Mouse (Mus musculus) forebrain, embryonic 12.5 days (tissue): Measurements from ENCODE around the gene Tubd1. TPM values are rescaled to one million over a fixed set of nuclear protein-coding genes. Genes with fewer than 3 reads are reported as not detected.

ENCODE experiments used
- ATAC-seq: fragments of 200-750 bp; cut with Nextera tagmentation; 2 replicates; pipeline ENCODE4 v1.8.0; 2017; ENCODE audit warnings: moderate TSS enrichment; ENCODE audit not compliant: low FRiP score
- H3K27ac ChIP-seq: fragments of 300-500 bp; sonication (generic); 2 replicates; pipeline ENCODE4 v1.5.1; 2016; ENCODE audit warnings: mild to moderate bottlenecking
- H3K27me3 ChIP-seq: fragments of 300-500 bp; sonication (generic); 2 replicates; pipeline ENCODE4 v1.6.1; 2016; ENCODE audit warnings: mild to moderate bottlenecking
- H3K36me3 ChIP-seq: fragments of 300-500 bp; sonication (generic); replicated peaks from 2 replicates; pipeline ENCODE4 v1.6.1; 2016; ENCODE audit warnings: mild to moderate bottlenecking
- H3K4me1 ChIP-seq: fragments of 300-500 bp; sonication (generic); 2 replicates; pipeline ENCODE4 v1.6.1; 2016
- H3K4me2 ChIP-seq: fragments of 300-500 bp; sonication (generic); 2 replicates; pipeline ENCODE4 v1.6.1; 2016; ENCODE audit warnings: mild to moderate bottlenecking, moderate library complexity
- H3K4me3 ChIP-seq: fragments of 300-500 bp; sonication (generic); replicated peaks from 2 replicates; pipeline ENCODE4 v1.5.1; 2016; ENCODE audit warnings: mild to moderate bottlenecking
- H3K9ac ChIP-seq: fragments of 300-500 bp; sonication (generic); 2 replicates; pipeline ENCODE4 v1.6.1; 2016; ENCODE audit warnings: mild to moderate bottlenecking
- H3K9me3 ChIP-seq: fragments of 300-500 bp; sonication (generic); 2 replicates; pipeline ENCODE4 v1.6.1; 2016
- WGBS: fragments of 180-500 bp; shearing (Covaris S2); methylation state at CpG from one replicate; pipeline ENCODE4 v1.1.7; 2016; 5-methylcytosine and 5-hydroxymethylcytosine counted together
- polyA plus RNA-seq: library from polyadenylated mRNA; unstranded; fragments of >200 nt; fragmentation: Nextera tagmentation; extraction: Ambion mirVana; gene quantifications from 2 replicates; pipeline ENCODE4 v1.2.1, GENCODE M21; 2016

Gene Tubd1
- polyA plus RNA-seq, 1 experiment from 2014 or later, result 10.7 TPM

DNA sequence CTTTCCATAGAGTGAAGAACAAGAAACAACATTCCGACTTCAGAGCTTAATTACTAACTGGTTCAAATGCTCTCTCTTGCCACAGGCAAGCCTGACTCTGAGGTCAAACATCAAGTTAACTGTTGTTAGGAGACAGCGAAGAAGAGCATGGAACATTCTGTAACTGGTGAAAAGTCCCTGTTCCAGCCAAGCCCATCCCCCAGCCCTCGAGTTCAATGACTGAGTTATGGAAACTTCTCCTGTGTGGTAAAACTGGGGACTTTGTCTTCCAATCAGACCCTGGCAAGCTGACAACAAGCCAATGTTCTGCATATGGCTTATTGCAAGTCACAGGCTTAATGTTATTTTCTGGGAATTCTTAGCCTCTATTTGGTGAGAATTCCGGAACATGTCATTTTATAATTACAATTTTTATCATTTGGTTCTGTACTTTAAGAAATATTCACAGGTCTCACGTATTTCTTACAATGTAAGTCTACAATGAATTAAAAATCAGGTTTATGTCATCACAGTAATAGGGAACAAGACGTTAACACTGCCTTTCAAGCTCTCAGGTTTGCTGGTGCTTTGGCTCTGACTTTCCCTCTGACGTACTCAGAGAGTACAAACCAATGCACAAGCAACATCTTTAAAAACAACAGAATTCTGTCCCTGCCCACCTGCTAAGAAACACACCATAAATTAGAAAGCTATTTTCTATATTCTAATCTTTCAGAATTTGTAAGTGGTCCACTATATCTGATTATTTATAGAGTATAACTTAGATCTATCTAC, 51.6 kb downstream of the Tubd1 start:
- no peak overlapping the region for H3K9ac ChIP-seq
- H3K27me3 ChIP-seq, result no peaks in the 10 kb centered on the region
- no peaks in the 10 kb centered on the region for H3K9me3 ChIP-seq
- no peak overlapping the region for H3K27ac ChIP-seq
- H3K4me2 ChIP-seq, result no peak overlapping the region
- H3K4me1 ChIP-seq, result no peaks in the 10 kb centered on the region; the same call in 1 of the 2 replicates
- no peak for ATAC-seq
- H3K36me3 ChIP-seq, result no peaks in the 10 kb centered on the region
- 89% methylated on average over 7 of the region's 7 CpGs for WGBS
- H3K4me3 ChIP-seq, result no peak overlapping the region

DNA sequence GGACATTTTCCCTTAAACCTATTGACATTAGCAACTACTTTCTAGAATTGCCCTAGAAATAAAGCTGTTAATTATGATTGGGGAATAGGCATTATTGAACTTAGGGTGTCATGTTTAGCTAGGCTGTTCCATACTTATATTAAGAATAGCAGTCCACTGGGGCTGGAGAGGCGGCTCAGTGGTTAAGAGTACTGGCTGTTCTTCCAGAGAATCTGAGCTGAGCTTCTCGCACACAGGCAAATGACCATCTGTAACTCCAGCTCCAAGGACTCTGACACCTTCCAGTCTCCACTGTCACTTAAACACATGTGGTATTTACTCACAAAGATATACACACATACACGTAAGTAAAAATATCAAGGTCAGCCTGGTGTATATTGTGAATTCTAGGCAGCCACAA, 52.2 kb downstream of the Tubd1 start:
- no peaks in the 10 kb centered on the region for H3K27me3 ChIP-seq
- no peaks in the 10 kb centered on the region for H3K36me3 ChIP-seq
- no peak for ATAC-seq

DNA sequence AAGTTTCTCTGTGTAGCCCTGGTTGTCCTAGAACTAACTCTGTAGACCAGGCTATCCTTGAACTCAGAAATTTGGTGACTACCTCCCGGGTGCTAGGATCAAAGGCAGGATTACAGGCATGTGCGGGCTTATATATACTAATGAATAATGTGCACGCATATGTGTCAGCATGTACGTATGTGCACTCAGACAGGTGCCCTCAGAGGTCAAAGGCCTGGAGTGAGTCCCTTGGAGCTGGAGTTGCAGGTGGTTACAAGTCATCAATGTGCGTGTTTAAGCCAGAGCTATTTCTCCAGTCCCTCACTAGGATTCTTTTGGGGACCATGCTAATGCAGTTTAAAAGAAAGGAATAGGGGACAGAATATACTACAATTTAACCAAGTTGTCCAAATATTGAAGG, 53.4 kb downstream of the Tubd1 start:
- no peak for ATAC-seq
- WGBS, result 95% methylated on average over 5 of the region's 5 CpGs
- H3K9ac ChIP-seq, result no peak overlapping the region

More for the DNA sequence above, 52.2 kb downstream of the Tubd1 start:
- H3K27ac ChIP-seq, result no peak overlapping the region
- H3K4me1 ChIP-seq, result no peaks in the 10 kb centered on the region; the same call in 1 of the 2 replicates
- H3K4me2 ChIP-seq, result no peak overlapping the region
- 94% methylated on average over 3 of the region's 3 CpGs for WGBS
- no peak overlapping the region for H3K4me3 ChIP-seq
- no peak overlapping the region for H3K9ac ChIP-seq
- H3K9me3 ChIP-seq, result no peaks in the 10 kb centered on the region

DNA sequence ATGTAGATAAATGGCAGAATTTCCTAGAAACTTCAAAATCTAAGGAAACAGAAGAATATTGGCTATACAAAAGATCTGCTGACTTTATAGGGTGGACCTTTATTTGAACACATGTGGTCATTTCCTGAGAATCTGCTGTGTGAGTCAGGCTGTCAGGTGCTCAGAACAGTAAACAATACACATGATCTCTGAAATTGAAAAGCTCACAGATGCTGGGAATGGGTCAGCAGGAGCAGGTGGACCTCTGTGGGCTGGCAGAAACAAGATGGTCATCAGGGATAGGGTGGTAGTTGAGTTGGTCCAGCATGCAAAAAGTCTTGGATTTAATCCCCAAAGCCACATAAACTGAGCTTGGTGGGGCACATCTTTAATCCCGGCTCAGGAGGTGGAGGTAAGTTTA, 53.8 kb downstream of the Tubd1 start:
- no peak overlapping the region for H3K9ac ChIP-seq
- no peaks in the 10 kb centered on the region for H3K36me3 ChIP-seq
- H3K4me3 ChIP-seq, result no peak overlapping the region
- no peaks in the 10 kb centered on the region for H3K9me3 ChIP-seq
- no peak overlapping the region for H3K4me2 ChIP-seq
- 78% methylated on average over 1 of the region's 1 CpGs for WGBS
- ATAC-seq, result no peak
- H3K27ac ChIP-seq, result no peak overlapping the region
- no peaks in the 10 kb centered on the region for H3K4me1 ChIP-seq
- no peaks in the 10 kb centered on the region for H3K27me3 ChIP-seq

More for the DNA sequence above, 53.4 kb downstream of the Tubd1 start:
- no peaks in the 10 kb centered on the region for H3K27me3 ChIP-seq
- no peaks in the 10 kb centered on the region for H3K36me3 ChIP-seq
- no peaks in the 10 kb centered on the region for H3K9me3 ChIP-seq
- H3K4me3 ChIP-seq, result no peak overlapping the region
- no peak overlapping the region for H3K4me2 ChIP-seq
- no peaks in the 10 kb centered on the region; the same call in 1 of the 2 replicates for H3K4me1 ChIP-seq
- H3K27ac ChIP-seq, result no peak overlapping the region

- H3K27ac ChIP-seq, result no peak overlapping the region
- no peak for ATAC-seq
- 75% methylated on average over 4 of the region's 4 CpGs for WGBS
- no peak overlapping the region for H3K4me2 ChIP-seq
- H3K4me3 ChIP-seq, result no peak overlapping the region
- H3K9ac ChIP-seq, result no peak overlapping the region
- no peaks in the 10 kb centered on the region for H3K36me3 ChIP-seq
- H3K4me1 ChIP-seq, result no peaks in the 10 kb centered on the region
- H3K27me3 ChIP-seq, result no peaks in the 10 kb centered on the region
- no peaks in the 10 kb centered on the region for H3K9me3 ChIP-seq
Observed at GRCm38 (mm10) chr11:86599378-86600208, 54.8 kb downstream of the Tubd1 start.

DNA sequence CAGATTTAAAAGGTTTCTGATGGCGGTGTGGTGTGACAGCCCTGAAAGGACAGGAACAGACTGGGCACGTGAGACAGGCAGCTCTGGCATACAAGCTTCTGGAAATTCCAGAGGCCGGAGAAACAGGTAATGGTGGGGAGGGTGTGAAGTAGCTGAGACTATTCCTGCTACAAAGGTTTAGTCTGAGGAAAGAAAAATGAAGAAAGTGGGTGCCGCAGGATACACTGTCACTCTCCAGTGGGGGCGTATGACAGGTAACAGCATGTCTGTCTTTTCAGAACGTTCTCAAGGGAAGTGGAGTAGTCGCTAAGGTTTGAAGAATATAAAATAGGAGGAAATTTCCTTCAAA, 55.4 kb downstream of the Tubd1 start:
- no peak overlapping the region for H3K4me3 ChIP-seq
- no peak overlapping the region for H3K9ac ChIP-seq
- no peak for ATAC-seq
- WGBS, result 97% methylated on average over 7 of the region's 7 CpGs
- no peaks in the 10 kb centered on the region; the same call in 1 of the 2 replicates for H3K36me3 ChIP-seq
- no peak overlapping the region for H3K27ac ChIP-seq
- H3K9me3 ChIP-seq, result no peaks in the 10 kb centered on the region
- H3K4me1 ChIP-seq, result no peaks in the 10 kb centered on the region
- no peaks in the 10 kb centered on the region for H3K27me3 ChIP-seq
- no peak overlapping the region for H3K4me2 ChIP-seq

DNA sequence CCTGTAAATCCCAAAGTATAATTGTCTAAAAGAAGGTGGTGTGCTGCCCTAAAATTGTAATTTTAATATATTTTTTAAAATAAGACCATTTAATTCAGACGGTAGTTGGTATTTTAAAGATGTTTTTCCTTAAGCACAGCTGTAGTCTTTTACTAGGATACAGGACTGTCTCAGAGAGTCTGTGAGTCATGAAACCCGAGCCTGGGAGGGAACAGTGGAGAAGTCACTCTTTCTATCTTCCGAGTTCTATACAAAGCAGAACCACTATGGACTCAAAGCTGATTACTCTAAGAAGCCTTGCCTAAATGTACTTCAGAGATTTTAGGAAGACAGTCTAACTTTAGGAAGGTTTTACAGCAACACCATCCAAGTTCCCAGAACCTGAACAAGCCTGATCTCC, 57.3 kb downstream of the Tubd1 start:
- WGBS, result 73% methylated on average over 3 of the region's 3 CpGs
- Histone ChIP-seq H3K4me2 (no peak overlapping the region), H3K9ac (no peak overlapping the region), H3K27me3 (no peaks in the 10 kb centered on the region), H3K36me3 (peaks cover 10% of the 10 kb centered on the region), H3K4me3 (no peak overlapping the region), H3K4me1 (no peaks in the 10 kb centered on the region), H3K27ac (no peak overlapping the region), H3K9me3 (no peaks in the 10 kb centered on the region)
- no peak for ATAC-seq

DNA sequence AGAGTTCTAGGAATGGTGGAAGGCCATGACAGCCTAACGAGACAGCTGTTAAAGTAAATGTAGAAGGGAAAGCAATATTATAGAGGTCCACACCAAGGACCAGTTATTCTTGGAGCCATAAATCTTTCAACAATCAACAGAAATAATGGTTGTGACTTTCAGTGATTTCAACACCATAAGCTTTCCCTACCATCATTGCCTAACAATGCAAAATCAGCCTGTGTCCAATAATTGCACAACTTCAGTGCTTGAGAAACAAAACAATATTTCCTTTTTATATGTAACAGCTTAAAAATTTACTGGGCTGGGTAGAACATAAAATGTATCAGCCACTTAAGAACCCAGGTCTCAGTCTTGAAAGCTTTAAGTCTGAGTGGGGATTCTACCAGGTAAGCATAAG, 58.9 kb downstream of the Tubd1 start:
- Histone ChIP-seq H3K27ac (no peak overlapping the region), H3K4me1 (no peaks in the 10 kb centered on the region), H3K4me3 (no peak overlapping the region), H3K4me2 (no peak overlapping the region), H3K9ac (no peak overlapping the region), H3K36me3 (peaks cover 10% of the 10 kb centered on the region), H3K9me3 (no peaks in the 10 kb centered on the region), H3K27me3 (no peaks in the 10 kb centered on the region)
- WGBS, result 94% methylated on average over 1 of the region's 1 CpGs
- ATAC-seq, result no peak

DNA sequence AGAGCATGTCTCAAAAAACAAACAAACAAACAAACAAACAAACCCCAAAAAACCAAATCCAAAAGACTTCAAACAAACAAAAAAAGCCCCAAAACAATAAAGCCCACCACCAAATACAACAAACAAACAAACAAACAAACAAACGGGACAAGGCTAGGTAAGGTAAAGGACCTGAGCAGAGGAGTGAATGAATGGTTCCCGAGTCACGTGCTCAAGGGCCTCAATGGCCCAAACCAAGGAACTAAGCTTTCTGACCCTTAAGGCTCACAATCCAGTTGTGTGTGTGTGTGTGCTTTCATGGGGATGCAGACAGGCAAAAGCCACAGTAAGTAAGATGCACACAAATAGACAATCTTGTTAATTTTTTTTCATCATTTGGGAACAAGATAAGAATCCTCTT, 59.5 kb downstream of the Tubd1 start:
- no peaks in the 10 kb centered on the region for H3K27me3 ChIP-seq
- no peak for ATAC-seq
- no peaks in the 10 kb centered on the region for H3K9me3 ChIP-seq
- no peak overlapping the region for H3K9ac ChIP-seq
- WGBS, result 94% methylated on average over 3 of the region's 3 CpGs
- H3K4me2 ChIP-seq, result no peak overlapping the region
- no peaks in the 10 kb centered on the region for H3K4me1 ChIP-seq
- no peak overlapping the region for H3K4me3 ChIP-seq
- peaks cover 10% of the 10 kb centered on the region for H3K36me3 ChIP-seq
- no peak overlapping the region for H3K27ac ChIP-seq

GRCm38 (mm10) chr11:86604732-86605520, 60.1 kb downstream of the Tubd1 start:
- Histone ChIP-seq H3K4me2 (no peak overlapping the region), H3K27ac (no peak overlapping the region), H3K4me3 (no peak overlapping the region), H3K36me3 (peaks cover 12% of the 10 kb centered on the region), H3K9me3 (no peaks in the 10 kb centered on the region), H3K27me3 (no peaks in the 10 kb centered on the region), H3K4me1 (no peaks in the 10 kb centered on the region), H3K9ac (no peak overlapping the region)
- no peak for ATAC-seq
- 90% methylated on average over 5 of the region's 5 CpGs for WGBS

DNA sequence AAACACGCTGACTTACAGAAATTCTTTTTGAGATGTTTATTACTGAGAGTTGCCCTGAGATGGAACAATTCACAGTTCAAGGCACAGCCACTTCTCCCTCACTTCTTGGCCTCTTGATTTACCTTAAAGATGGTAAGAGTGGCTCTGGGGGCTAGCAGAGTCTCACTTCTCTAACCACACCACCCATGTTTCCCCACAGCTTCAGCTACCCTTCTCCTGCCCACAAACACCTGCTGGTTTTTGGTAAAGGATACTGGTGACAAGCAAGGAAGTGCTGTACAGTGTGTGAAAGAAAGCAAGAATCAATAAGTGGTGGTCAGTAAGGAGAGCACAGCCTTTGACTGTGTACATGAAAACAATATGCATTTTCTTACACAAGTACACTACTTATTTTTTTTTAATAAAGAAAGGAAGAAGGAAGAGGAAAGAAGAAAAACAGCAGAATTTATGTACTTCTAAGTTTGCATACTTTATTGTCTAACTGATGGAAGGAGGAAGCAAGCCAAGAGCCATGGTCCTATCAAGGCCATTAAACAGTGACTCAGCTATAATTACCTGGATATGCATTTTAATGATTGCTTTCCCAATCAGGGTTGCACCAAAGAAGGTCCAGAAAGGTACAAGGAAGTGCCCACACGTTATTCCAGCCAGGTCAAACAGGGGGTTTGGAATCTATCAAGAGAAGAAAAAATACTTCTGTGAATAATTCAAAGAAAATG, 62.0 kb downstream of the Tubd1 start:
- peaks cover 15% of the 10 kb centered on the region for H3K36me3 ChIP-seq
- H3K4me3 ChIP-seq, result no peak overlapping the region
- no peak overlapping the region for H3K9ac ChIP-seq
- ATAC-seq, result no peak
- H3K4me2 ChIP-seq, result no peak overlapping the region
- H3K9me3 ChIP-seq, result no peaks in the 10 kb centered on the region
- no peaks in the 10 kb centered on the region for H3K27me3 ChIP-seq
- H3K27ac ChIP-seq, result no peak overlapping the region
- 90% methylated on average over 2 of the region's 2 CpGs for WGBS
- no peaks in the 10 kb centered on the region for H3K4me1 ChIP-seq
